Mouse (Mus musculus): Measurements from ENCODE around the gene Rfx7. TPM values are rescaled to one million over a fixed set of nuclear protein-coding genes. Genes with fewer than 3 reads are reported as not detected.

Gene Rfx7
- total RNA-seq (2014; fragmentation: Nextera tagmentation) = 44.3 and 50.8 TPM in 2 replicates
- 14.8 and 28.6 TPM in 2 replicates for total RNA-seq (2017)

GRCm38 (mm10) chr9:72531996-72532380 is at the start of gene Rfx7:
Gene Rfx7 (plus strand): TSS chr9:72532240.
- no peak; the same call in 1 of the 2 replicates for ATAC-seq (replicated peaks; ENCODE audit: low FRiP score, low TSS enrichment, poor library complexity, severe bottlenecking)

DNA sequence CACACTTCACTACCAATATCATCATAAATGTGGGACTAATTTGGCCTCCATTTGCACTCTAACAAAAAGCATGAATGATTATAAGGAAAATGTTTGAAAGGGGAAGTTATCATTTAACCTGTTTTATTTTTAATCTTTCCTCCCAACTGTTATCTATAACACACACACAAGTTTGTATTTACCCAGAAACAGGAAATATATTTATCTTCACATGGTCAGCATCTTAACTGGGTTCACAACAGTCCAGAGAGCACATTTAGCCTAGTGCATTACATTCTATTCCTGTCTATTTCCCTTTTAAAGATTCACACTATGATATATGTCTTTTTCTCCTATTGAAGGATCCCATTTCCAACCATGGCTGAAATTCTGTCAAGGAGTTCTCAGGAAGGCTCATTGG is 43.5 kb upstream of the Rfx7 start:
- peak; percentile 48; the same call in 1 of the 2 replicates for ATAC-seq (replicated peaks; ENCODE audit: low FRiP score, low TSS enrichment, poor library complexity, severe bottlenecking)

DNA sequence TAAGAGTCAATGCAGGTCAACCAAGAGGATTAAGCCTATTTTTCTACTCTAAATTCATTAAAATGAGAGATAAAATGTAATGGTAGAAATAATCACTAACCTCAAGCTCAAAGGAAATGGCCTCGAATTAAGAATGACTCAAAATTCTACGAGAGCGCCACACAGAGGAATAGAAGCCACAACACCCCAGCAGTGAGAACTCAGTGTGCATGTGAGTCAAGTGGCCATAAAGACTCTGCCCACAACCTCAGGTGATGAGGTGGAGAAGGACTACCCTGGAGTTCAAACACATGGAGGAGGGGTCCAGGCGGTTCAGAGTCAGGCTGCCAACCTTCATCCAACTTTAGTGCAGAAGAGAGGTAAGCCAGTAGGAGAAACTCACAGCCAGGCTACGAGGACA is 42.9 kb upstream of the Rfx7 start:
- no peak for ATAC-seq (replicated peaks; ENCODE audit: low FRiP score, low TSS enrichment, poor library complexity, severe bottlenecking)

GRCm38 (mm10) chr9:72491559-72492193 is 40.4 kb upstream of the Rfx7 start:
- peak; percentile 97 for ATAC-seq (replicated peaks; ENCODE audit: low FRiP score, low TSS enrichment, poor library complexity, severe bottlenecking)

DNA sequence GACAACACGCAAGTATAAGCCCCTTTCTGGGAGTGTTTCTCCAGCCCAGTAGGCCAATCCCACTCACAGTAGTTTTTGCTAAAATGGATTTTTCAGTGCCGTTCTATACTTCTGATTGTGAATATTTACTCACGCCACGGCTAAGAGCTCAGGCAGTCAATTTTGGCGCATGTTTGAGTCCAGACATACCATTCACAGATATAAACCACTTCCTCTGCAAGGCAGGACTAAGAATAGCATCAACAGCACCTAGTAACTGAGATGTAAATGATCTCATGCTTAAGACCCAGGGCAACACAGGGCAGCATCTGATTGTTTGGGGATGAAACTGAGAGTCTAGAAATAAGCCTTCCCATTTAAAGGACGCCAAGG is 39.9 kb upstream of the Rfx7 start, which contains the start of gene Tex9:
Gene Tex9 (minus strand): TSS at position 19 of the 372 bp plus-strand sequence.
- peak; percentile 19; the same call in 1 of the 2 replicates for ATAC-seq (replicated peaks; ENCODE audit: low FRiP score, low TSS enrichment, poor library complexity, severe bottlenecking)

DNA sequence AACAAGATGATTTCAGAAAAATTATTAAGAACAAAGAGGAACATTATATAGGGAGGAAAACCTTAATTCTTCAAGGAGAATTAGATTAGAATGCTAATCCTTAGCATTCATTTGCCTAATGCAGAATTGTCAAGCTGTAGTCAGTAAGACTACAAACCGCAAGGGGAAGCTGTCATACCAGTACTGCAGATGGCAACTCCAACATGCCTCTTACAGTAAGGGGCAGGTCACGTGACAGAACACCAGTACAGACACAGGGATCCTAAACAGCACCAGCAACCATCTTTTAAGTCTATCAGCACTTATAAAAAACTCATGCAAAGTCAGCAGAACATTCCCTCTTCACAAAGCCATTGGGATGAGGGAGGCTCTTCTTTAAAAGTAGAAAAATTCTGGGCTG is 38.6 kb upstream of the Rfx7 start:
- no peak for ATAC-seq (replicated peaks; ENCODE audit: low FRiP score, low TSS enrichment, poor library complexity, severe bottlenecking)

GRCm38 (mm10) chr9:72493984-72494685 is 37.9 kb upstream of the Rfx7 start:
- no peak for ATAC-seq (replicated peaks; ENCODE audit: low FRiP score, low TSS enrichment, poor library complexity, severe bottlenecking)

DNA sequence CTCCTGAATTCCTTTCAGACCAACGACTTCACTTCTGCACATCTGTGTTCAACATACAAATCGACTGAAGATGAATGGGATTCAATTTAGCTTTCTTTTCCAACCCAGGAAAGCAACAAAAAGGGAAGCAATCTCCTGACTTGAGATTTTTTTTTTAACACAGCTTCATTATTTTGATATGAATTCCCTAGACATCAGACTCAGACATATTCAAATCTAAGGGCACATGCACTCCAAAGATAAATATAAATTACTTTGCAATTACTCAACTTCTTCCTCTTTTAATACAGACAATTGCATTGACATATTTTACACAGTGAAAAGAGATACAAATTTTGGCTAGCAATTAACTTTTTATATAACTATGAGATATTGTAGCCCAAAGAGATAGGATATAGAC is 35.3 kb upstream of the Rfx7 start:
- ATAC-seq (replicated peaks; ENCODE audit: low FRiP score, low TSS enrichment, poor library complexity, severe bottlenecking) = no peak

DNA sequence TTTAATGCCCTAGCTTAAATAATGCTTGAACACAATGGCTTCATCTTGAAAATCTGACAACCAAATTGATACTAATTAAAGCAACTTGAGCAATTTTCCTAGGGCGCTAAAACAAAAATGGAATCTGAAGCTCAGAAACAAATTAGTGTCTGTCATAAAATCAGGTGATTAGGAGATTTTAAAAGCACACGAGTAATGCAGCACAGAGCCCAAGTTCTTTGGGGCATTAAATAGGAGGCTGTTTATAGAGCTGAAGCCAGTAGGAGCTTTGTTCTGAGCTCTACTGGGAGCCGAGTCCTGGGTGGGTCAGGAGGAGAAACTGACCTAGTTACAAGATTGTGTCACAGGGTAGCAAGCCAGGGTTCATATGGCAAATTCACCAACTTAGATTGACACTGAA is 34.9 kb upstream of the Rfx7 start:
- no peak for ATAC-seq (replicated peaks; ENCODE audit: low FRiP score, low TSS enrichment, poor library complexity, severe bottlenecking)

DNA sequence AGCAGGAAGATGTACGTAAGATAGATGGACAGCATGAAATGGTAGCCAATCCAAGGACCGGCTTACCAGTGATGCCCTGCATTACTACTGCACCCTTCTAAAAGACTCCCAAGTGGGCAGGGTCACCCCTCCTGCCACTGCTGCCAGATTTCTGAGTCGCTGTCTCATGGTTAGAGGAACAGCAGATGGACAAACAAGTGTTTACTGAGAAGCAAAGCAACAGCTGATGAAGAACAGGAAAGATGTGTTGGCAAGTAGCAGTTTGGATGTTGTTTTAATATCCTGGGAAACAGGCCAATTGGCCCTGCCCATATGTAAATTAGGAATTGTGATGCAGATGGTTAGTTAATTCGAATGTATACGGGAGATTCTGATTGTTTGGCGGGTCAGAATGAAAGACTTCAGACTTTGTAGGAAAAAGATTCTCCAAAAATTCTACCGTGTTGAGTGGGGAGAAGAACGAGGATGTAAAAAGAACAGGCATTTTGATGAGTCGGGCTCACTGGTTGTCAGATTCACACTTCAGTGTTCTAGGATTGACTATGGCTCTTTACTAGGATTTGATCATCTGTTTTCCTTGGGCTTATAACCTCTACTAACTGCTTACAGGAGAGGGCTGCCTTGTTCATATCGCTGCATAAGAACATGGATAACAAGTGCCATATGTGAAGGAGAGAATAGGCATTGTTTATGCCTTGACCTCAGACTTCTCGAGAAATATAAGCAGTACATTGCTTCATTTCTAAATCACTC is 19.6 kb upstream of the Rfx7 start:
- ATAC-seq (replicated peaks; ENCODE audit: low FRiP score, low TSS enrichment, poor library complexity, severe bottlenecking) = no peak

- ATAC-seq (replicated peaks; ENCODE audit: low FRiP score, low TSS enrichment, poor library complexity, severe bottlenecking) = no peak
These were observed 16.7 kb upstream of the Rfx7 start for GRCm38 (mm10) chr9:72515366-72515765.

DNA sequence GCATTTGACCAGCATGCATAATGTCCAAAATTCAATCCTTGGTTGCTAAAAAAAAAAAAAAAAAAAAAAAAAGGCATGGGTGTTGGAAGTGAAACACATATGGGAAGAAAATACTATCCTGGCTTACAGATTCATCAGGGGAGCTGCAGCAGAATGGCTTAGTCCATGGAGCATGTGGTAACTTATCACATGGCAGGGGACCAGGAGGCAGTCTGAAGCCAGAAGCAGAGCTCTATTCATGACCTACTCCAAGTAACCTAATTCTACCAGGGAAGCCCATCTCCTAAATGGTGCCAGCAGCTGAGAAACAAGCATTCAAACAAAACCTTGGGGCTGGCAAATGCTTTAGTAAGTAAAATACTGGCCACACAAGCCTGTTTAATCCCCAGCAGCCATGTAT is 12.8 kb upstream of the Rfx7 start:
- ATAC-seq (replicated peaks; ENCODE audit: low FRiP score, low TSS enrichment, poor library complexity, severe bottlenecking) = no peak

DNA sequence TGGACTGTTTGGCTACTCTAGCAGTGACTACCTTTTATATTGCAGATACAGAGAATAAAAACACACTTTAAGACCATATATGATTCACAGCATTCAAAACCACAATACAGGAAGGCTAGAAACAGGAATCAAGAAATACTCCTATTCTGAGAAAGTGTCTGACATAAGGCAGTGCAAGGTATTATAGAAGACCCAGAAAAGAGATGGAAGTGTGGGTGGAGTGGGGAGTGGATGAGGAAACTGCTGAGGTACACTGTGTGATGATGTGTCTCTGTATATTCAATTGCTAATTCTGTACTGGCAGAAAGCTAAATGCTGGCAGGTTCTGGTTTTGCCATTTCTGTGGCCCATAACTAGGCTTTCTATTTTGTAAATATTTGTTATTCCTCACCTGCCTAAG is 11.2 kb upstream of the Rfx7 start:
- ATAC-seq (replicated peaks; ENCODE audit: low FRiP score, low TSS enrichment, poor library complexity, severe bottlenecking) = no peak

DNA sequence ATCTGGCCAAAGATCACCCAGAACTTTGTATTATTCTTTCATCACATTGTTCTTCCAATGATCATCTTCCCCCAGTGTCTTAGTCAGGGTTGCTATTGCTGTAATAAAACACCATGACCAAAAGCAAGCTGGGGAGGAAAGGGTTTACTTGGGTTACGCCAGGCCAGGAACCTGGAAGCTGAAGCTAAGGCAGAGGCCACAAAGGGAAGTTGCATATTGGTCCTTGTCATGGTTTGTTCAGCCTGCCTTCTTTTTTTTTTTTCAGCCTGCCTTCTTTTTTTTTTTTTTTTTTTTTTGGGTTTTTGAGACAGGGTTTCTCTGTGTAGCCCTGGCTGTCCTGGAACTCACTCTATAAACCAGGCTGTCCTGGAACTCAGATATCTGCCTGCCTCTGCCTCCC is 5.9 kb upstream of the Rfx7 start:
- ATAC-seq (replicated peaks; ENCODE audit: low FRiP score, low TSS enrichment, poor library complexity, severe bottlenecking) = no peak

DNA sequence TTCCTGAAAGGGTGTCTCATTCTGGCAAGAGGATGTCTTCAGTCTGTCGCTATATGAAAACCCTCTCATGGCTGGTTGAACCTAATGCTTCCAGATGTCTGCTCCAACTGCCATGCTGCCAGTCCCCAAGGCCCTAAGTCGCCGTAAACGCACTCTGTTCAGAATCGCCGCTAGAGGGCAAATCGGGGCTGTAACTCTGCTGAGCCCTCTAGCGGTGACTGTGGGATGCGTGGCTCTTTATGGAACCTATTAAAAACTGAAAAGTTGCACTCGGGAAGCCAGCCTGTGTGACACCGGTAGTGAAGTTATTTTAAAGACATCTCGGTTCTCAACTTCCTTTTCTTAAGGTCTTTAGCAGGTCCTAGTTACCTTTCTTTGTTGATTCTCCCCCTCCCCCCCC is 1.8 kb upstream of the Rfx7 start:
- ATAC-seq (replicated peaks; ENCODE audit: low FRiP score, low TSS enrichment, poor library complexity, severe bottlenecking) = peak; percentile 74

GRCm38 (mm10) chr9:72530824-72531223 is 1.2 kb upstream of the Rfx7 start:
- ATAC-seq (replicated peaks; ENCODE audit: low FRiP score, low TSS enrichment, poor library complexity, severe bottlenecking) = no peak

GRCm38 (mm10) chr9:72531291-72531995 is 597 bp upstream of the Rfx7 start:
- ATAC-seq (replicated peaks; ENCODE audit: low FRiP score, low TSS enrichment, poor library complexity, severe bottlenecking) = peak; percentile 48

DNA sequence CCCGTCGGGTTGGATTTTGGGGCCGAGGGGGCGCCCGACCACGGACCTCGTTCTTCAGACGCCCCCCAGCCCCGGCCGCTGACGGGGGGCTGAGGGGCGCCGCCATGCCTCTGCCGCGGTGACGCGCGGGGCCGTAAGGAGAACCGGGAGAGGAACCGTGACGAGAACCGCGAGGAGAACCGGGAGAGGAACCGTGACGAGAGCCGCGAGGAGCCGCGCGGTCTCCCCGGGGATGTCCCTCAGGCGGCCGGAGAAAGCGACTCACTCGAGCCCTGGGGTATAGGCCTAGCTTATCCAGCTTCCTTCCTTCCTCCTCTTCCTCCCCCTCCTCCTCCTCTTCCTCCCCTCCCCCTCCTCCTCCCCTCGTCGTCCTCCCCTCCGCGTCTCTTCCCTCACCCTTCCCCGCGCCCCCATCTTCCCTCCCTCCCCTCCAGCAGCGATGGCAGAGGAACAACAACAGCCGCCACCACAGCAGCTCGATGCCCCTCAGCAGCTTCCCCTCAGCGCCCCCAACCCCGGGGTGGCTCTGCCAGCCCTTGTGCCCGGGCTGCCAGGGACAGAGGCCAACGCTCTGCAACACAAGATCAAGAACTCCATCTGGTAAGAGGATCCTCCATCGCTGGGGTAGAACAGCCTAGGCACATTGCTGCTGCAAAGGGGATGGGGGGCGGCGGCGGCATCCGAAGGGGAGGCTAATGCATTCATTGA is 495 bp downstream of the Rfx7 start:
- ATAC-seq (replicated peaks; ENCODE audit: low FRiP score, low TSS enrichment, poor library complexity, severe bottlenecking) = peak; percentile 36

DNA sequence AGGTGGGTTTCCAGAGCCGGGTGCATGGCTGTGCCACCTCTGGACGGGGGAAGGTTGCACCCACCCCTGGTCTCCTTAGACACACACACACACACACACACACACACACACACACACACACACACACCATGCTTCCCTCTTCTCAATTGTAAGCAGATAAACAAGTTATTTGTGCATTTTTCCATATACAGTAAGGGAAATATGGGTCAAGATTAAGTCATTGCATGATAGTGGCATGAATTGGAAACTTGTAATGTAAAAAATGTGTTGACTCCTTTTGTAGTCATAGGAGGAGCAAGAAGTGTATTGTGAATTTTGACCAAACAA is 1.0 kb downstream of the Rfx7 start:
- no peak for ATAC-seq (replicated peaks; ENCODE audit: low FRiP score, low TSS enrichment, poor library complexity, severe bottlenecking)

Data from megakaryocyte-erythroid progenitor cell, adult 5-6 weeks (primary cell).